Mouse (Mus musculus): Measurements from ENCODE around the gene Spock1. TPM values are rescaled to one million over a fixed set of nuclear protein-coding genes. Genes with fewer than 3 reads are reported as not detected.

The Spock1 gene
- polyA plus RNA-seq, 1 experiment = not detected

DNA sequence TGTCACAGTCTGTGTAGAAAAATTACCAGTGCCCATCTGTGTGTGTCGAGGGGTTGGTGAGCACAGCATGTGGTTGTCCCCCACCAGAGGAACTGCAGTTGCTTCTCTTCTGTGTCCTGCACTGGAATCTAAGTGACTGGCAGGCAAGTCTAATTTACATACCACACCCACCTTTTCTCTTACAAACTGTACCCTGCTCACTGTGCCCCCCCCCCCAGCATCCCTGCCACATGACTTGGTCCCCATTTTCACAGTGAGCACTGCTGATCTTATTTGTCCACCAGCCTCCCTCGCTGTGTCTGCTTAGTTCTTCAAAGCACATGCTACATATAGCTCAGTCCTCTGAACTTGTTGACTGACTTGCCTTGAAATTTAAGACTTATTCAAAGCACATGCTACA, 22.2 kb upstream of the Spock1 start:
- Histone ChIP-seq H3K4me1 (no peaks in the 10 kb centered on the region), H3K27me3 (replicated peaks) (no peaks in the 10 kb centered on the region), H3K36me3 (replicated peaks; ENCODE audit: low read length) (no peaks in the 10 kb centered on the region), H3K4me3 (replicated peaks) (no peak overlapping the region), H3K9me3 (peaks cover 17% of the 10 kb centered on the region)
- TF ChIP-seq GATA1 (IDR thresholded peaks at IDR 0.05; ENCODE audit: borderline replicate concordance, low read length) = no peak
- TF ChIP-seq FLI1 (IDR thresholded peaks at IDR 0.05; ENCODE audit: low read length) = no peak

DNA sequence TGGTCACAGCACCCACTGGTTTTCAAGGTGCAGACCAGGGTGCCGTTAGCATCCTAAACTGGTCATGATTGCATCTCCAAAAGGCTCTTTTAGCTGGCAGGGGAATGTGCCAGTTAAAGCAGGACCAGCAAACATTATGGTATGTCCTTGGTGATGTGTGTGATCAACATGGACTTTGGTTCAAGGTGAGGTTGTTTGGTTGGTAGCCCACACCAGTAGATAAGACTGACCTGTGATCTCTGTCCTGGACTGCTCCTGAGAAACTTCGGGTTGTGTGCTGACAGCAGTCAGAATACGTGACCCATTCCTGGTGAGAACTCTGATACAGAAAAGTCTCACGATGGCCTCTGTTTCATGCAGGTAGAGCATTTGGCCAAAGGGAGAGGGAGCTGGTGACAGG, 11.8 kb upstream of the Spock1 start:
- H3K4me3 ChIP-seq (replicated peaks) = no peak overlapping the region
- no peaks in the 10 kb centered on the region for H3K36me3 ChIP-seq (replicated peaks; ENCODE audit: low read length)
- no peaks in the 10 kb centered on the region for H3K27me3 ChIP-seq (replicated peaks)
- H3K4me1 ChIP-seq = no peaks in the 10 kb centered on the region
- peaks cover 32% of the 10 kb centered on the region for H3K9me3 ChIP-seq
- no peak for TF ChIP-seq FLI1 (IDR thresholded peaks at IDR 0.05; ENCODE audit: low read length)

GRCm38 (mm10) chr13:57911171-57911570, 3.0 kb upstream of the Spock1 start:
- H3K9me3 ChIP-seq = peaks cover 30% of the 10 kb centered on the region
- TF ChIP-seq GATA1 (IDR thresholded peaks at IDR 0.05; ENCODE audit: borderline replicate concordance, low read length) (no peak), FLI1 (IDR thresholded peaks at IDR 0.05; ENCODE audit: low read length) (no peak)
- H3K36me3 ChIP-seq (replicated peaks; ENCODE audit: low read length) = no peaks in the 10 kb centered on the region
- H3K4me1 ChIP-seq = peaks cover 4% of the 10 kb centered on the region; the same call in 1 of the 2 replicates
- H3K4me3 ChIP-seq (replicated peaks) = no peak overlapping the region
- peaks cover 25% of the 10 kb centered on the region for H3K27me3 ChIP-seq (replicated peaks)

GRCm38 (mm10) chr13:57907428-57908265, 485 bp downstream of the Spock1 start:
- peaks cover 23% of the 10 kb centered on the region for H3K9me3 ChIP-seq
- peaks cover 4% of the 10 kb centered on the region; the same call in 1 of the 2 replicates for H3K4me1 ChIP-seq
- TF ChIP-seq GATA1 (IDR thresholded peaks at IDR 0.05; ENCODE audit: borderline replicate concordance, low read length) (no peak), FLI1 (IDR thresholded peaks at IDR 0.05; ENCODE audit: low read length) (no peak)
- no peaks in the 10 kb centered on the region for H3K36me3 ChIP-seq (replicated peaks; ENCODE audit: low read length)
- peaks cover 25% of the 10 kb centered on the region for H3K27me3 ChIP-seq (replicated peaks)
- peak overlapping the region; percentile 50 for H3K4me3 ChIP-seq (replicated peaks)

GRCm38 (mm10) chr13:57894597-57894996, 13.5 kb downstream of the Spock1 start:
- H3K36me3 ChIP-seq (replicated peaks; ENCODE audit: low read length) = no peaks in the 10 kb centered on the region
- no peaks in the 10 kb centered on the region for H3K4me1 ChIP-seq
- H3K4me3 ChIP-seq (replicated peaks) = no peak overlapping the region
- no peak for TF ChIP-seq GATA1 (IDR thresholded peaks at IDR 0.05; ENCODE audit: borderline replicate concordance, low read length)
- H3K27me3 ChIP-seq (replicated peaks) = no peaks in the 10 kb centered on the region
- peaks cover 57% of the 10 kb centered on the region for H3K9me3 ChIP-seq

- Histone ChIP-seq H3K4me3 (replicated peaks) (no peak overlapping the region), H3K9me3 (peaks cover 20% of the 10 kb centered on the region), H3K27me3 (replicated peaks) (no peaks in the 10 kb centered on the region), H3K36me3 (replicated peaks; ENCODE audit: low read length) (no peaks in the 10 kb centered on the region), H3K4me1 (no peaks in the 10 kb centered on the region)
- TF ChIP-seq FLI1 (IDR thresholded peaks at IDR 0.05; ENCODE audit: low read length) (no peak), GATA1 (IDR thresholded peaks at IDR 0.05; ENCODE audit: borderline replicate concordance, low read length) (no peak)
Observed at GRCm38 (mm10) chr13:57889708-57890107, 18.4 kb downstream of the Spock1 start.

DNA sequence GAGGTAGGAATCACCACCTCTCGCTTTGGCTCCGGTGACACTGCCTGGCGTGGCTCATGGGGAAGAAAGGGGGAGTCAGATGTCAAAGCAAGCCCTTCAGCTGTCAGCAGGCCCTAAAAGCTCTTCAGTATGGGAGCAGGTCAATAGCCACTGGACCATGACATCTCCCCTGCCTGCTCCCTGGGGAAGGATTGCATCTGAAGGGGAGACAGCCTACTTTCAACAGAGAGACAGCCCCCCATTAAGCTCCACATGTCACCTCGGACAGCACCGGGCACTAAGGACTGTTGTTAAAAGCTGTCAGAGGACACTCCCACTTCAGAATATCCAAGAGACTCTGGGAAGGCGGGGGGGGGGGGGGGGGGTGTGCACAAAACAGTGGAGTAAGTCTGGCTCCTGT, 19.1 kb downstream of the Spock1 start:
- Histone ChIP-seq H3K4me1 (no peaks in the 10 kb centered on the region), H3K4me3 (replicated peaks) (no peak overlapping the region), H3K36me3 (replicated peaks; ENCODE audit: low read length) (no peaks in the 10 kb centered on the region), H3K9me3 (peaks cover 13% of the 10 kb centered on the region), H3K27me3 (replicated peaks) (no peaks in the 10 kb centered on the region)
- TF ChIP-seq GATA1 (IDR thresholded peaks at IDR 0.05; ENCODE audit: borderline replicate concordance, low read length) = no peak
- no peak for TF ChIP-seq FLI1 (IDR thresholded peaks at IDR 0.05; ENCODE audit: low read length)

GRCm38 (mm10) chr13:57879817-57880216, 28.3 kb downstream of the Spock1 start:
- peaks cover 10% of the 10 kb centered on the region; the same call in 1 of the 2 replicates for H3K9me3 ChIP-seq
- no peaks in the 10 kb centered on the region for H3K27me3 ChIP-seq (replicated peaks)
- H3K4me3 ChIP-seq (replicated peaks) = no peak overlapping the region
- H3K4me1 ChIP-seq = no peaks in the 10 kb centered on the region
- TF ChIP-seq FLI1 (IDR thresholded peaks at IDR 0.05; ENCODE audit: low read length) (no peak), GATA1 (IDR thresholded peaks at IDR 0.05; ENCODE audit: borderline replicate concordance, low read length) (no peak)
- no peaks in the 10 kb centered on the region for H3K36me3 ChIP-seq (replicated peaks; ENCODE audit: low read length)

- no peaks in the 10 kb centered on the region for H3K36me3 ChIP-seq (replicated peaks; ENCODE audit: low read length)
- TF ChIP-seq FLI1 (IDR thresholded peaks at IDR 0.05; ENCODE audit: low read length) (no peak), GATA1 (IDR thresholded peaks at IDR 0.05; ENCODE audit: borderline replicate concordance, low read length) (no peak)
- H3K27me3 ChIP-seq (replicated peaks) = no peaks in the 10 kb centered on the region
- peaks cover 14% of the 10 kb centered on the region; the same call in 1 of the 2 replicates for H3K9me3 ChIP-seq
- no peaks in the 10 kb centered on the region for H3K4me1 ChIP-seq
- no peak overlapping the region for H3K4me3 ChIP-seq (replicated peaks)
Observed at GRCm38 (mm10) chr13:57878797-57879196, 29.3 kb downstream of the Spock1 start.

DNA sequence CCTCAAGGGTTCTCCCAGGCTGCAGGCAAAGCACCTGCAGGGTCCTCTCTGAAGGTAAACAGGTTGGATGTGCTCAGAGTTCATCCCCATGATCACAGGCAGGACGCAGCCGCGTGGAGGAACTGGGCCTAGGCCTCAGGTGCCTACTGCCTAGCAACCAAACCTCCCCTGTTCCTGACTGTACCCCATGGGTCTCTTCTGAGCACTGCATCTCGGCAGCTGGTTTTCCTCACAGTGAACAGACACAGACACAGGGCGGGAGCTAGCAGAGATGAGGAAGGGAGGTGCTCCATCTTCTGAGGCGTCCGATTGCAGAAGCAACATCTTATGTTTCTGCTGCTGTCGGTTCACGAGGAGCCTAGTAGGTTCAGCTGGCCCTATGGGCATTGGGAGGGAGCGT, 30.4 kb downstream of the Spock1 start:
- H3K4me3 ChIP-seq (replicated peaks) = no peak overlapping the region
- H3K27me3 ChIP-seq (replicated peaks) = no peaks in the 10 kb centered on the region
- H3K9me3 ChIP-seq = peaks cover 23% of the 10 kb centered on the region; the same call in 1 of the 2 replicates
- TF ChIP-seq FLI1 (IDR thresholded peaks at IDR 0.05; ENCODE audit: low read length) = no peak
- no peak for TF ChIP-seq GATA1 (IDR thresholded peaks at IDR 0.05; ENCODE audit: borderline replicate concordance, low read length)
- H3K36me3 ChIP-seq (replicated peaks; ENCODE audit: low read length) = no peaks in the 10 kb centered on the region
- no peaks in the 10 kb centered on the region for H3K4me1 ChIP-seq

All from megakaryocyte, embryonic 14.5 days (primary cell).